Mouse (Mus musculus) liver, embryonic 14 days (tissue): Measurements from ENCODE around the gene Pfdn6. TPM values are rescaled to one million over a fixed set of nuclear protein-coding genes. Genes with fewer than 3 reads are reported as not detected.

Experiments used
- polyA plus RNA-seq: library from polyadenylated mRNA; depleted of rRNA; stranded (reverse); fragments of >200 nt; gene quantifications from 2 replicates; pipeline ENCODE4 v1.2.3, GENCODE M21; 2012; rRNA removed

The Pfdn6 gene
- 72.9 and 74.1 TPM in 2 replicates for polyA plus RNA-seq

DNA sequence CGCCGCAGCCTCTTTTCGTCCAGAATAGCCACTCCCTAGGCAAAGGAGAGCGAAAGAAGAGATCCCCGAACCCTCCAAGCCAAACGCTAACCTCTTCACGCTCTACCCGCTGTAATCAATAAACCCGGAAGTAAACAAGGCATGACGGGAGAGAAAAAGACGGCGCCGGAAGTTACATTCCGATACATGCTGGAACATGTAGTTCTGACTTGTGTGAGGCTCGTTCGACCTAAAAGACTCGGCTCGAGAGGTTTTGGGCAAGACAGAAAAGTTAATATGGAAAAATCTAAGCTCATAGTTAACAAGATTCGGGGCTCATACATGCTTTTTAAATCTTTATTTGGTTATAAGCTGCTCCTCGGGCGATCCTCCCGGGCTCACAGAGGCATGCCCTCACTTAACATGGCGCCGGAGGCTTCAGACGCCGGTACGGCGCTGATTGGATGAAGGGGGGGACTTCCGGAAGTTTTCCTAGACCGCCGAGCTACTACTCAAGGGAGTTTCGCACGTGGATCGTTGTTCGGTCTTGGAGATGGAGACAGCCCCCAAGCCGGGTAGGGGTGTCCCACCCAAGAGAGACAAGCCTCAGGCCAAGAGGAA, at the start of gene Pfdn6, which contains the start of gene Wdr46:
TSS of gene Pfdn6 (minus strand) at position 138 of the 600 bp plus-strand sequence.
TSS of gene Wdr46 (plus strand) at position 455 of the 600 bp plus-strand sequence.

GRCm38 (mm10) chr17:33955555-33956214, 15.5 kb upstream of the Pfdn6 start, which contains the start of the genes Vps52 and Rps18:
Gene Vps52, plus strand, starts transcription at chr17:33955812.
Gene Rps18, minus strand, starts transcription at chr17:33956001.

GRCm38 (mm10) chr17:33951021-33951946, 11.1 kb upstream of the Pfdn6 start, which contains the start of gene B3galt4:
Gene B3galt4, minus strand, starts transcription at chr17:33951488.

DNA sequence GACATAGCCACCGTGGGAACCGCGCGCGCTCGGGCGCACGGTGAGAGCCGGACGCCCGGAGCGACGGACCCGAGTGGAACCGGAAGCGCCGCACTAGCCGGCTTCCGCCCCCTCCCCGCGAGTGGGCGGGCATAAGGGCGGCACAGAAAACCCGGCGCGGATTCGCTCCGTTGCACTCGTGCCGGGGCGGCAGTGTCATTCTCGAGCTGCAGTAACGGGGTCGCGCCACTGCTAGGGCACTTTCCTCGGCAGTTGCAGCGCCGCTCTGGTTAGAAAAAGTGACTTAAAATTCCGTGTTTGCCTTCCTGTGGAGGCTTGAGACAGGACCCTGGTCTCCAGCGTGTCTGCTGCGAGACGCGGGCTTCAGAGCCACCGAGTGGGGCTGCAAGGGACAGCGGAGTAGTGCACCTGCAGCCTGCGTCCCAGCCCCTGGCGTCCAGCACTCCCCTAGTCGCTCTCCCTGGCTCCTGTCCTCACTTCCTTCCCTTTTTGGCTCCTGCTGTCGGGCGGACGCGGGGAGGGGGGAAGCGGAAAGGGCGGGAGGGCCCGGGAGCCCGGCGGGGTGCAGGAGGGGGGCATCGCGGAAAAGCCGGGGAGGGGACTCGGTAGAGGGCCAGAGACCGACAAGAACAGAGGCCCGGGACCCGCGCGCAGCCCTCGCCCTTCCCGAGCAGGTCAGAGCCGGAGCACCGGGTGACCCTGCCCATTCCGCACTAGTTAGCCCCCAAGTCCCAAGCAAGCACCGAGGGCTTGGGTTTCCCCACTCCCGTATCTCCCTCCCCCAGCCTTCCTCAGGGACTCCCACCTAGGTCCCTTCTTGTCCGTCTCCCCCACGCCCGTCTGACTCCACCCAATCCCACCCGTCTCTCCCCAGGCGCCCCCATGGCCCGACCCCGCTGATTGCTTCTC, 10.5 kb downstream of the Pfdn6 start, which contains the start of gene Rgl2:
TSS of gene Rgl2 (plus strand) at position 173 of the 909 bp plus-strand sequence.

GRCm38 (mm10) chr17:33915671-33916250, 24.4 kb downstream of the Pfdn6 start, which contains the start of the genes Tapbp and Zbtb22:
Gene Tapbp, plus strand, starts transcription at chr17:33915899.
Gene Zbtb22, plus strand, starts transcription at chr17:33915904.

DNA sequence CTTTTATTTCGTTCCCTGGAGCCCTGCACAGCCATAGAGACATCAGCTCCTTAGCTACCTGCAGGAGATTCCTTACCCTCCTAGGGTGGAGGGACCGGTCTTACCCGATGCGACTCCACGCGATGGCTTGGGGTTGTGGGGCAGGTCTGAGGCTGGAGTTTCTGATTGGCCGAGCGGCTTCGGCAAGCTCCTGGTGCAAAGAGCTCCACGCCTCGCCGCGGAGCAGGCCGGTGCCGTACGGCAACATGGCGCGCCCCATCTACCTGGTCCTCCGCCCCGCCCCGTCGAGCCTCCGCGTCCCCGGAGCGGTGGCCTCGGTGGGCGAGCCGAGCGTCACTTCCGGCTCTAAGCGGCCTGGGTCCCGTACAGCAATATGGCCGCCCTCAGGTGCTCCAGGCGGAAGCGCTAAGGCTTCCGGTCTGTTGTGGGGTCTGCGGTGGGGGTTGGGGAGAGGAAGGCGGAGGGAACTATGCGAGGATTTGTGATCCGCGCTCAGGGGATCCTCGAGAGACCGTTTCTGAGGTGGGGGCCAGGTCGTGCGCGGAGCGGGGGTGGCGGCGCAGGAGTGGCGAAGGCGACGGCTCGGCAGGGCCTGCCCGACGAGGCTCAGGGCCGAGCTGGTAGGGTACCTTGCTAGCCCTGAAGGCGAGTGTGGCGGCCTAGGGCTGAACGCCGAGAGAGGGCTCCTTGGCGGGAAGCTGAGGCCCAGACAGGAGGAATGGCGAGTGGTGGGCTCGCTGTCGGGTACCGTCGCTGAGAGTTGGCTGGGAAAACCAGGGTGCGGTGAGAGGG, 30.9 kb downstream of the Pfdn6 start, which contains the start of gene Daxx:
TSS of gene Daxx (plus strand) at position 338 of the 792 bp plus-strand sequence.

GRCm38 (mm10) chr17:33904835-33905234, 35.3 kb downstream of the Pfdn6 start, which contains the start of gene Platr17:
Gene Platr17, plus strand, starts transcription at chr17:33905135.

GRCm38 (mm10) chr17:33890533-33891059, 49.5 kb downstream of the Pfdn6 start, which contains the start of gene Kifc1:
Gene Kifc1, minus strand, starts transcription at chr17:33890661.

Other genes starting within 250 kb of the Pfdn6 start
- 133 and 171 TPM in 2 replicates for gene March2, start 221.7 kb downstream of the Pfdn6 start, polyA plus RNA-seq
- gene Rab11b, start 179.8 kb downstream of the Pfdn6 start, polyA plus RNA-seq = 84.2 and 94.7 TPM in 2 replicates
- 5.3 and 6.5 TPM in 2 replicates for gene Angptl4, start 158.5 kb downstream of the Pfdn6 start, polyA plus RNA-seq
- 7.5 and 8.2 TPM in 2 replicates for gene Kank3, start 129.8 kb downstream of the Pfdn6 start, polyA plus RNA-seq
- gene Rps28, start 115.8 kb downstream of the Pfdn6 start, polyA plus RNA-seq = 798 and 847 TPM in 2 replicates
- 125 and 147 TPM in 2 replicates for gene Ndufa7, start 115.8 kb downstream of the Pfdn6 start, polyA plus RNA-seq
- 6.8 TPM in 2 replicates for gene Cd320, start 97.3 kb downstream of the Pfdn6 start, polyA plus RNA-seq
- not detected in 2 replicates for gene Gm7029, start 66.5 kb downstream of the Pfdn6 start, polyA plus RNA-seq
- gene Kifc1, start 49.7 kb downstream of the Pfdn6 start, polyA plus RNA-seq = 37.2 and 40.2 TPM in 2 replicates
- gene Platr17, start 35.2 kb downstream of the Pfdn6 start, polyA plus RNA-seq = 0.45 and 0.64 TPM in 2 replicates
- gene Daxx, start 30.9 kb downstream of the Pfdn6 start, polyA plus RNA-seq = 13.5 and 16.7 TPM in 2 replicates
- 8.7 and 12.3 TPM in 2 replicates for gene Tapbp, start 24.4 kb downstream of the Pfdn6 start, polyA plus RNA-seq
- gene Zbtb22, start 24.4 kb downstream of the Pfdn6 start, polyA plus RNA-seq = 10.9 and 11.4 TPM in 2 replicates
- gene Rgl2, start 10.8 kb downstream of the Pfdn6 start, polyA plus RNA-seq = 15.3 and 15.4 TPM in 2 replicates
- gene Wdr46, start 317 bp upstream of the Pfdn6 start, polyA plus RNA-seq = 17.6 and 21.4 TPM in 2 replicates
- gene B3galt4, start 11.1 kb upstream of the Pfdn6 start, polyA plus RNA-seq = 1.0 and 1.2 TPM in 2 replicates
- 15.7 and 18.1 TPM in 2 replicates for gene Vps52, start 15.5 kb upstream of the Pfdn6 start, polyA plus RNA-seq
- gene Rps18, start 15.7 kb upstream of the Pfdn6 start, polyA plus RNA-seq = 1,154 and 1,315 TPM in 2 replicates
- gene H2-K1, start 60.0 kb upstream of the Pfdn6 start, polyA plus RNA-seq = 115 and 137 TPM in 2 replicates
- 9.6 and 10.5 TPM in 2 replicates for gene Ring1, start 84.3 kb upstream of the Pfdn6 start, polyA plus RNA-seq
- 28.0 and 29.0 TPM in 2 replicates for gene H2-Ke6, start 87.7 kb upstream of the Pfdn6 start, polyA plus RNA-seq
- 27.2 and 30.7 TPM in 2 replicates for gene Slc39a7, start 91.3 kb upstream of the Pfdn6 start, polyA plus RNA-seq
- 15.0 and 18.0 TPM in 2 replicates for gene Rxrb, start 91.5 kb upstream of the Pfdn6 start, polyA plus RNA-seq
- 0.27 and 0.33 TPM in 2 replicates for gene Col11a2, start 99.1 kb upstream of the Pfdn6 start, polyA plus RNA-seq
- gene H2-Oa, start 152.0 kb upstream of the Pfdn6 start, polyA plus RNA-seq = 0.32 and 0.41 TPM in 2 replicates
- 2.2 and 3.2 TPM in 2 replicates for gene H2-DMa, start 179.2 kb upstream of the Pfdn6 start, polyA plus RNA-seq
- gene Brd2, start 182.3 kb upstream of the Pfdn6 start, polyA plus RNA-seq = 53.0 and 53.8 TPM in 2 replicates
- 0.18 and 0.41 TPM in 2 replicates for gene H2-DMb2, start 203.0 kb upstream of the Pfdn6 start, polyA plus RNA-seq
- 0.68 and 1.0 TPM in 2 replicates for gene H2-DMb1, start 212.7 kb upstream of the Pfdn6 start, polyA plus RNA-seq
- 2.4 and 2.7 TPM in 2 replicates for gene Tap1, start 247.2 kb upstream of the Pfdn6 start, polyA plus RNA-seq
- gene Psmb9, start 247.4 kb upstream of the Pfdn6 start, polyA plus RNA-seq = 5.4 and 6.2 TPM in 2 replicates